Mouse (Mus musculus) thymus, postnatal 36 days (tissue): ENCODE data around the gene Gm21671.
"Not testable (repeated sequence)": the region's sequence is repeated elsewhere in the genome, so short reads cannot be mapped to it uniquely, and the experiment has no call there.

Experiments used
- DNase-seq, 2 experiments: peaks; one replicate each; pipeline ENCODE4 v3.0.0; 2022; ENCODE audit warnings: mixed read lengths in 2 of 2

The Gm21671 gene

GRCm38 (mm10) chr5:25954317-25954716 lies at the start of gene Gm21671:
Gm21671 (minus strand) TSS chr5:25954417.
- not testable (repeated sequence) for DNase-seq

DNA sequence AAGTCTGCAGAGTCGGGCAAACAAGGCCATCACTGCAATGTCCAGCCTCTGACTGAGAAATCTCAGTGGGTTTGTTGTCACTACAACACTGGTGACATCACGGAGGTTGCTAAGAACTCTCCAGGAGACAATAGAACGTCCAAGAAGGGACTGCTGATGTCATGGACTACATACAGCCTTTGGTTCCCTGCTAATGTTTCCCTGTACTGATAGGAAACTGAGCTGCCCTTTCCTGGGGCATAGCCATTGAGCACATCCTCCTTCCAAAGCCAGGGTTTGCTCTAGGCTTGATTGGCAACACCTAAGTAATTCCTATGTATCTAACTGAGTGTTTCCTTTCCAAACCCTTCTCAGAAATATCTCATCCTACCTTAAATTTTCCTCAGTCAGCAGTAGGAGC lies 34.3 kb upstream of the Gm21671 start, which contains the start of gene Gm21698:
TSS of gene Gm21698 (minus strand) at position 101 of the 400 bp plus-strand sequence.
- not testable (repeated sequence) for DNase-seq

- not testable (repeated sequence) for DNase-seq
These were observed 18.3 kb upstream of the Gm21671 start, which contains the start of gene Gm21680 for GRCm38 (mm10) chr5:25972563-25972962. Gm21680 (minus strand) TSS chr5:25972663.

- not testable (repeated sequence) for DNase-seq
These were observed 2.8 kb upstream of the Gm21671 start for GRCm38 (mm10) chr5:25957050-25957449.

DNA sequence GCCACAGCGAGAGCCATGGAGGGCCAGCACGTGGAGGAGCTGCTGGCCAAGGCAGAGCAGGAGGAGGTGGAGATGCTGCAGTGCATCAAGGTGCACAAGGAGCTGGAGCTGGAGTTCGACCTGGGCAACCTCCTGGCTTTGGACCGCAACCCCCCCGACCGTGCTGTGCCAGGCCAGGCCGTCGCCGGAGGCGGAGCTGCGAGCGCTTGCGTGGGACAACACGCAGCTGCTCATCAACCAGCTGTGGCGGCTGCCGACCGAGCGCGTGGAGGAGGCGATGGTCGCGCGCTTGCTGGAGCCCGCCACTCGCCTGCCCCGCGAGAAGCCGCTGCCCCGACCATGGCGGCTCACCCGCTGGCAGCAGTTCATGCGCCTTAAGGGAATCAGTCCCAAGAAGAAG lies 2.4 kb upstream of the Gm21671 start:
- DNase-seq, result not testable (repeated sequence)

GRCm38 (mm10) chr5:25945391-25945790 lies 8.8 kb downstream of the Gm21671 start:
- not testable (repeated sequence) for DNase-seq

- DNase-seq, result not testable (repeated sequence)
These were observed 11.9 kb downstream of the Gm21671 start, which contains the start of gene Gm21663 for GRCm38 (mm10) chr5:25942281-25942680. Gm21663 (minus strand) TSS chr5:25942381.
